Mouse (Mus musculus): ENCODE data around the gene Ap3b1.
"Not testable (repeated sequence)": the region's sequence is repeated elsewhere in the genome, so short reads cannot be mapped to it uniquely, and the experiment has no call there.

Gene Ap3b1

GRCm38 (mm10) chr13:94358401-94359265, at the start of gene Ap3b1:
TSS of gene Ap3b1 (plus strand) at chr13:94358960.
- peak; percentile 80 for DNase-seq (ENCODE audit: low read depth, low spot score)

GRCm38 (mm10) chr13:94312812-94313211, 45.9 kb upstream of the Ap3b1 start:
- not testable (repeated sequence) for DNase-seq (ENCODE audit: low read depth, low spot score)

- DNase-seq (ENCODE audit: low read depth, low spot score), result no peak
Measured at GRCm38 (mm10) chr13:94316975-94317511, 41.7 kb upstream of the Ap3b1 start.

GRCm38 (mm10) chr13:94321094-94321792, 37.5 kb upstream of the Ap3b1 start:
- peak; percentile 9 for DNase-seq (ENCODE audit: low read depth, low spot score)

- DNase-seq (ENCODE audit: low read depth, low spot score), result no peak
Measured at GRCm38 (mm10) chr13:94322475-94322874, 36.3 kb upstream of the Ap3b1 start.

- no peak for DNase-seq (ENCODE audit: low read depth, low spot score)
Measured at GRCm38 (mm10) chr13:94328063-94328462, 30.7 kb upstream of the Ap3b1 start.

- DNase-seq (ENCODE audit: low read depth, low spot score), result not testable (repeated sequence)
Measured at GRCm38 (mm10) chr13:94329005-94329404, 29.8 kb upstream of the Ap3b1 start.

- DNase-seq (ENCODE audit: low read depth, low spot score), result no peak
Measured at GRCm38 (mm10) chr13:94330392-94330979, 28.3 kb upstream of the Ap3b1 start.

- DNase-seq (ENCODE audit: low read depth, low spot score), result no peak
Measured at GRCm38 (mm10) chr13:94338357-94338756, 20.4 kb upstream of the Ap3b1 start.

GRCm38 (mm10) chr13:94343192-94343591, 15.6 kb upstream of the Ap3b1 start:
- no peak for DNase-seq (ENCODE audit: low read depth, low spot score)

GRCm38 (mm10) chr13:94344600-94344999, 14.2 kb upstream of the Ap3b1 start:
- not testable (repeated sequence) for DNase-seq (ENCODE audit: low read depth, low spot score)

GRCm38 (mm10) chr13:94354584-94354983, 4.2 kb upstream of the Ap3b1 start:
- no peak for DNase-seq (ENCODE audit: low read depth, low spot score)

GRCm38 (mm10) chr13:94358101-94358400, 709 bp upstream of the Ap3b1 start:
- no peak for DNase-seq (ENCODE audit: low read depth, low spot score)

GRCm38 (mm10) chr13:94359282-94359920, 641 bp downstream of the Ap3b1 start:
- DNase-seq (ENCODE audit: low read depth, low spot score), result no peak

- not testable (repeated sequence) for DNase-seq (ENCODE audit: low read depth, low spot score)
Measured at GRCm38 (mm10) chr13:94361013-94361580, 2.3 kb downstream of the Ap3b1 start.

GRCm38 (mm10) chr13:94364336-94364735, 5.6 kb downstream of the Ap3b1 start:
- DNase-seq (ENCODE audit: low read depth, low spot score), result no peak

- no peak for DNase-seq (ENCODE audit: low read depth, low spot score)
Measured at GRCm38 (mm10) chr13:94365108-94365907, 6.5 kb downstream of the Ap3b1 start.

- DNase-seq (ENCODE audit: low read depth, low spot score), result no peak
Measured at GRCm38 (mm10) chr13:94367869-94368268, 9.1 kb downstream of the Ap3b1 start.

- DNase-seq (ENCODE audit: low read depth, low spot score), result no peak
Measured at GRCm38 (mm10) chr13:94370521-94370920, 11.8 kb downstream of the Ap3b1 start.

GRCm38 (mm10) chr13:94372066-94372465, 13.3 kb downstream of the Ap3b1 start:
- DNase-seq (ENCODE audit: low read depth, low spot score), result no peak

- DNase-seq (ENCODE audit: low read depth, low spot score), result no peak
Measured at GRCm38 (mm10) chr13:94374131-94374530, 15.4 kb downstream of the Ap3b1 start.

Data from retina, postnatal 7 days (tissue).